Mouse (Mus musculus): ENCODE measurements at regions not wholly inside any gene's neighbourhood (a gene's known extent, or its start where the extent isn't known, plus 50 kb on each side); places are given as distances from the start of the nearest gene placed in this dataset.

- intact Hi-C loops (cut with DNase I) = no loop called here
Observed at GRCm38 (mm10) chr10:120564859-120565258, 88.6 kb upstream of the Hmga2 start.

GRCm38 (mm10) chr10:120563926-120564325 is 87.7 kb upstream of the Hmga2 start:
- no peak for DNase-seq
- intact Hi-C loops (cut with DNase I) = no loop called here

More at GRCm38 (mm10) chr10:120564859-120565258, 88.6 kb upstream of the Hmga2 start:
- DNase-seq = no peak

GRCm38 (mm10) chr10:120561821-120562220 is 85.6 kb upstream of the Hmga2 start:
- intact Hi-C loops (cut with DNase I) = no loop called here
- DNase-seq = no peak

GRCm38 (mm10) chr10:120557850-120558447 is 81.7 kb upstream of the Hmga2 start:
- intact Hi-C loops (cut with DNase I) = no loop called here
- DNase-seq = no peak

GRCm38 (mm10) chr10:120556116-120556515 is 79.8 kb upstream of the Hmga2 start:
- intact Hi-C loops (cut with DNase I) = no loop called here
- DNase-seq = no peak

GRCm38 (mm10) chr10:120553097-120553453 is 76.8 kb upstream of the Hmga2 start:
- intact Hi-C loops (cut with DNase I) = no loop called here
- no peak for DNase-seq

GRCm38 (mm10) chr10:120552341-120553096 is 76.2 kb upstream of the Hmga2 start:
- intact Hi-C loops (cut with DNase I) = no loop called here
- peak; percentile 17 to 27 for DNase-seq

- intact Hi-C loops (cut with DNase I) = no loop called here
- peak; percentile 18 to 24 for DNase-seq
Observed at GRCm38 (mm10) chr10:120551851-120552281, 75.6 kb upstream of the Hmga2 start.

- no peak for DNase-seq
- intact Hi-C loops (cut with DNase I) = no loop called here
Observed at GRCm38 (mm10) chr10:120547164-120547563, 70.9 kb upstream of the Hmga2 start.

GRCm38 (mm10) chr10:120541618-120542017 is 65.3 kb upstream of the Hmga2 start:
- intact Hi-C loops (cut with DNase I) = no loop called here
- no peak for DNase-seq

- DNase-seq = no peak
- intact Hi-C loops (cut with DNase I) = no loop called here
Observed at GRCm38 (mm10) chr10:120538561-120538960, 62.3 kb upstream of the Hmga2 start.

GRCm38 (mm10) chr10:120528406-120528805 is 52.1 kb upstream of the Hmga2 start:
- intact Hi-C loops (cut with DNase I) = no loop called here
- no peak for DNase-seq

- no peak for DNase-seq
- intact Hi-C loops (cut with DNase I) = no loop called here
Observed at GRCm38 (mm10) chr10:120527951-120528350, 51.7 kb upstream of the Hmga2 start.

- no peak for DNase-seq
- intact Hi-C loops (cut with DNase I) = no loop called here
Observed at GRCm38 (mm10) chr10:120526991-120527390, 50.7 kb upstream of the Hmga2 start.
